Mouse (Mus musculus) CH12.LX (cell line): ENCODE data around the gene Rassf2. TPM values are rescaled to one million over a fixed set of nuclear protein-coding genes. Genes with fewer than 3 reads are reported as not detected.
A peak's percentile ranks its signal among the peaks of the same experiment; 100 is the strongest.

ENCODE experiments used
- DNase-seq: peaks from one replicate; pipeline ENCODE4 v3.0.0-alpha.2; 2013; ENCODE audit errors: extremely low read depth
- H3K27ac ChIP-seq: 2 replicates; pipeline ENCODE4 v1.5.1; 2012; ENCODE audit warnings: low read depth, mild to moderate bottlenecking, control low read depth, moderate library complexity; ENCODE audit not compliant: insufficient read depth
- H3K27me3 ChIP-seq: replicated peaks from 2 replicates; pipeline ENCODE3; 2012; ENCODE audit warnings: inconsistent platforms
- H3K36me3 ChIP-seq, 2 experiments: replicated peaks in 1 of 2; 2 replicates each; pipeline versions ENCODE3 to v1.6.1; 2012; ENCODE audit warnings: inconsistent platforms in 1 of 2, low read length in 1 of 2, mild to moderate bottlenecking in 1 of 2, mixed read lengths in 1 of 2, moderate library complexity in 1 of 2; ENCODE audit not compliant: control insufficient read depth in 1 of 2, insufficient read depth in 1 of 2
- H3K4me1 ChIP-seq, 2 experiments: 2 replicates each; pipeline ENCODE4 v1.6.1; 2012; ENCODE audit warnings: inconsistent platforms in 1 of 2, moderate library complexity in 1 of 2; ENCODE audit not compliant: insufficient read depth in 2 of 2, control insufficient read depth in 1 of 2
- H3K4me2 ChIP-seq: 2 replicates; pipeline ENCODE4 v1.6.1; 2012; ENCODE audit warnings: low read depth, mild to moderate bottlenecking, control low read depth; ENCODE audit not compliant: poor library complexity, insufficient read depth, severe bottlenecking
- H3K4me3 ChIP-seq, 3 experiments: fragments of 150-350 bp in 1 of 3; sonication (generic) in 1 of 3; replicated peaks in 1 of 3; 2 replicates each; pipeline versions ENCODE3 to v1.5.1; 2011 to 2012; ENCODE audit warnings: low read depth in 2 of 3, low read length in 2 of 3, mild to moderate bottlenecking in 2 of 3, moderate library complexity in 2 of 3, control low read depth in 1 of 3, improper control_type of control experiment in 1 of 3, inconsistent platforms in 1 of 3, mixed read lengths in 1 of 3; ENCODE audit not compliant: poor library complexity in 1 of 3
- H3K79me2 ChIP-seq: replicated peaks from 2 replicates; pipeline ENCODE4 v1.6.1; 2012; ENCODE audit warnings: mild to moderate bottlenecking, moderate library complexity; ENCODE audit not compliant: control insufficient read depth, poor library complexity, insufficient read depth, severe bottlenecking; ENCODE audit errors: extremely low read depth
- H3K9ac ChIP-seq: 2 replicates; pipeline ENCODE4 v1.6.1; 2012; ENCODE audit warnings: low read depth, mild to moderate bottlenecking, control low read depth, moderate library complexity; ENCODE audit not compliant: insufficient read depth
- H3K9me3 ChIP-seq: replicated peaks from 2 replicates; pipeline ENCODE3; 2012; ENCODE audit warnings: low read length, inconsistent platforms, mixed read lengths
- BHLHE40 ChIP-seq: IDR thresholded peaks from 2 replicates; pipeline ENCODE4 v1.6.1; 2011; ENCODE audit warnings: mild to moderate bottlenecking, low read depth, low read length, improper control_type of control experiment
- CHD1 ChIP-seq: IDR thresholded peaks from 2 replicates; pipeline ENCODE4 v1.6.1; 2012; ENCODE audit warnings: low read depth, low read length, improper control_type of control experiment, inconsistent platforms
- CHD2 ChIP-seq: IDR thresholded peaks from 2 replicates; pipeline ENCODE4 v1.6.1; 2011; ENCODE audit warnings: low read length, improper control_type of control experiment
- E2F4 ChIP-seq: IDR thresholded peaks from 2 replicates; pipeline ENCODE4 v1.6.1; 2011; ENCODE audit warnings: low read depth, low read length, improper control_type of control experiment; ENCODE audit not compliant: insufficient replicate concordance
- ETS1 ChIP-seq: conservative IDR thresholded peaks from 2 replicates; pipeline ENCODE4 v1.6.1; 2012; ENCODE audit warnings: low read depth, mild to moderate bottlenecking, inconsistent platforms, low read length, improper control_type of control experiment, moderate library complexity
- GABPA ChIP-seq: IDR thresholded peaks from 2 replicates; pipeline ENCODE4 v1.6.1; 2012; ENCODE audit warnings: low read depth, low read length, improper control_type of control experiment, inconsistent platforms; ENCODE audit not compliant: insufficient replicate concordance
- HCFC1 ChIP-seq: IDR thresholded peaks from 2 replicates; pipeline ENCODE4 v1.6.1; 2012; ENCODE audit warnings: low read depth, mild to moderate bottlenecking, inconsistent platforms, low read length, improper control_type of control experiment
- JUN ChIP-seq: IDR thresholded peaks from 2 replicates; pipeline ENCODE4 v1.6.1; 2011; ENCODE audit warnings: low read depth, mild to moderate bottlenecking, low read length, improper control_type of control experiment, moderate library complexity; ENCODE audit not compliant: insufficient read depth
- JUND ChIP-seq: conservative IDR thresholded peaks from 2 replicates; pipeline ENCODE4 v1.6.1; 2011; ENCODE audit warnings: low read depth, low read length, improper control_type of control experiment
- KAT2A ChIP-seq: IDR thresholded peaks from 2 replicates; pipeline ENCODE4 v1.6.1; 2012; ENCODE audit warnings: low read length, improper control_type of control experiment, inconsistent platforms; ENCODE audit not compliant: insufficient replicate concordance
- MAFK ChIP-seq: IDR thresholded peaks from 2 replicates; pipeline ENCODE4 v1.6.1; 2011; ENCODE audit warnings: low read length, improper control_type of control experiment; ENCODE audit not compliant: insufficient replicate concordance
- MAX ChIP-seq: IDR thresholded peaks from 2 replicates; pipeline ENCODE4 v1.6.1; 2011; ENCODE audit warnings: low read length, improper control_type of control experiment
- MAZ ChIP-seq: IDR thresholded peaks from 2 replicates; pipeline ENCODE4 v1.6.1; 2012; ENCODE audit warnings: low read depth, mild to moderate bottlenecking, inconsistent platforms, low read length, improper control_type of control experiment, moderate library complexity
- MEF2A ChIP-seq: IDR thresholded peaks from 2 replicates; pipeline ENCODE4 v1.6.1; 2014; ENCODE audit warnings: low read depth, mild to moderate bottlenecking, inconsistent platforms, low read length, improper control_type of control experiment, borderline replicate concordance
- MXI1 ChIP-seq: IDR thresholded peaks from 2 replicates; pipeline ENCODE4 v1.6.1; 2011; ENCODE audit warnings: mild to moderate bottlenecking, low read depth, low read length, improper control_type of control experiment
- NELFE ChIP-seq: IDR thresholded peaks from 2 replicates; pipeline ENCODE4 v1.6.1; 2011; ENCODE audit warnings: low read depth, low read length, improper control_type of control experiment
- NRF1 ChIP-seq: IDR thresholded peaks from 2 replicates; pipeline ENCODE4 v1.6.1; 2014; ENCODE audit warnings: low read depth, mild to moderate bottlenecking, inconsistent platforms, low read length, improper control_type of control experiment, moderate library complexity
- PAX5 ChIP-seq: IDR thresholded peaks from 2 replicates; pipeline ENCODE4 v1.6.1; 2012; ENCODE audit warnings: low read length, inconsistent platforms, mixed read lengths
- POLR2A ChIP-seq: IDR thresholded peaks from 2 replicates; pipeline ENCODE4 v1.6.1; 2011; ENCODE audit warnings: low read depth, mild to moderate bottlenecking, improper control_type of control experiment, low read length
- POLR2AphosphoS2 ChIP-seq: IDR thresholded peaks from 2 replicates; pipeline ENCODE4 v1.6.1; 2011; ENCODE audit warnings: low read depth, low read length, improper control_type of control experiment
- RCOR1 ChIP-seq: conservative IDR thresholded peaks from 2 replicates; pipeline ENCODE4 v1.6.1; 2012; ENCODE audit warnings: low read depth, mild to moderate bottlenecking, inconsistent platforms, low read length, improper control_type of control experiment
- SIN3A ChIP-seq: IDR thresholded peaks from 2 replicates; pipeline ENCODE4 v1.6.1; 2012; ENCODE audit warnings: low read length, improper control_type of control experiment, inconsistent platforms
- SMC3 ChIP-seq: IDR thresholded peaks from 2 replicates; pipeline ENCODE4 v1.6.1; 2011; ENCODE audit warnings: low read depth, low read length, improper control_type of control experiment
- TBP ChIP-seq: conservative IDR thresholded peaks from 2 replicates; pipeline ENCODE4 v1.6.1; 2011; ENCODE audit warnings: low read depth, low read length, improper control_type of control experiment
- TCF12 ChIP-seq: IDR thresholded peaks from 2 replicates; pipeline ENCODE4 v1.6.1; 2014; ENCODE audit warnings: low read depth, mild to moderate bottlenecking, inconsistent platforms, low read length, improper control_type of control experiment
- UBTF ChIP-seq: IDR thresholded peaks from 2 replicates; pipeline ENCODE4 v1.6.1; 2012; ENCODE audit warnings: low read depth, mild to moderate bottlenecking, inconsistent platforms, low read length, improper control_type of control experiment, moderate library complexity
- ZC3H11A ChIP-seq: IDR thresholded peaks from 2 replicates; pipeline ENCODE4 v1.6.1; 2012; ENCODE audit warnings: low read depth, mild to moderate bottlenecking, inconsistent platforms, low read length, improper control_type of control experiment
- ZKSCAN1 ChIP-seq: IDR thresholded peaks from 2 replicates; pipeline ENCODE4 v1.6.1; 2012; ENCODE audit warnings: low read depth, inconsistent platforms, low read length, improper control_type of control experiment, borderline replicate concordance
- ZMIZ1 ChIP-seq: IDR thresholded peaks from 2 replicates; pipeline ENCODE4 v1.6.1; 2012; ENCODE audit warnings: low read depth, mild to moderate bottlenecking, inconsistent platforms, low read length, improper control_type of control experiment
- dilution Hi-C: fragments of 300-500 bp; cut with MboI; formaldehyde crosslinking; loops from 2 replicates; pipeline ENCODE4 v1.14.3; 2020; ENCODE audit warnings: low sequenced_read_pairs; ENCODE audit not compliant: extremely low pct_unique_long_range_greater_than_20kb, extremely low pct_ligation_motif_present
- in situ Hi-C: fragments of 300-500 bp; cut with MboI; formaldehyde crosslinking; loops from 3 replicates; pipeline ENCODE4 v1.14.3; 2019; ENCODE audit warnings: low sequenced_read_pairs, low pct_ligation_motif_present, low pct_unique_long_range_greater_than_20kb, mixed read lengths
- polyA plus RNA-seq: library from polyadenylated mRNA; unstranded; fragments of >175 nt; gene quantifications from 2 replicates; pipeline ENCODE4 v1.2.1, GENCODE M21; 2012; ENCODE audit warnings: low read depth; ENCODE audit not compliant: insufficient read length
- total RNA-seq, 2 experiments: library from RNA; depleted of rRNA; stranded (reverse); fragments of 300-350 nt in 1 of 2; fragments of >200 nt in 1 of 2; gene quantifications; 2 replicates each; pipeline ENCODE4 v1.2.3; 2012 to 2014

Rassf2 gene
- total and polyA plus RNA-seq, 3 experiments, result 33.8 to 61.5 (median 45.3) TPM

DNA sequence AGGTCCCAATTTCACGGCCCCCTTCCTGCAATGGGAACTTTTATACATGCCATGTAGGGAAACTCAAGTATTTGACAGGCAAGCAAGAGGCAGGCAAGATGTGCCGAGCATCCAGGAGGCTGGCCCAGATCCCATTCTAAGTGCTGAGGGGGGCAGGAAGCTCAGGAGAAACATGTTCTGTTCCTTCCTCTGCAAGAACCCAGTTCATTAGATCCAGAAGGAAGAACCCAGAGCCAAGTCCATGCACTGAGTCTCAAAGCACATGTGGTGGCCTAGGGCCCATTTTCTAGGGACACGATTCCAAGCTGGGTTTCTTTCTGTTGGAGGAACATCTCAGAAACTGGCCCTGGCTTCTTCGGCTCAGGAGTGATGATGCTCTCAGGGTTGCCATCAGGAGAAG lies 24.6 kb downstream of the Rassf2 start:
- DNase-seq, result no peak
- H3K4me2 ChIP-seq, result peak overlapping the region; percentile 34; the same call in 1 of the 2 replicates
- no peaks in the 10 kb centered on the region for H3K27me3 ChIP-seq
- peaks cover 65 to 85% of the 10 kb centered on the region in 2 experiments for H3K36me3 ChIP-seq
- dilution Hi-C loops (no loop called here), in situ Hi-C loops (loop anchor here (10.0 kb wide), 1 partner anchor 109 kb away; no protein-coding TSS in a partner anchor)
- H3K9ac ChIP-seq, result peak overlapping the region; percentile 35
- peaks cover 38 to 73% of the 10 kb centered on the region in 2 experiments for H3K4me1 ChIP-seq
- TF ChIP-seq UBTF, result no peak
- no peak for TF ChIP-seq GABPA
- no peak for TF ChIP-seq JUN
- no peak for TF ChIP-seq ZKSCAN1
- no peak for TF ChIP-seq E2F4
- TF ChIP-seq BHLHE40, result no peak
- no peak for TF ChIP-seq ZMIZ1
- TF ChIP-seq MAZ, result no peak
- TF ChIP-seq NELFE, result no peak
- no peak for TF ChIP-seq KAT2A
- TF ChIP-seq MEF2A, result no peak
- no peak for TF ChIP-seq POLR2A
- no peak for TF ChIP-seq SIN3A
- TF ChIP-seq MAFK, result no peak
- TF ChIP-seq POLR2AphosphoS2, result no peak
- TF ChIP-seq JUND, result no peak
- TF ChIP-seq CHD2, result no peak
- TF ChIP-seq SMC3, result no peak
- H3K79me2 ChIP-seq, result no peaks in the 10 kb centered on the region
- H3K4me3 ChIP-seq, result no peak overlapping the region
- H3K27ac ChIP-seq, result peak overlapping the region; percentile 97
- no peaks in the 10 kb centered on the region for H3K9me3 ChIP-seq

- no peaks in the 10 kb centered on the region for H3K9me3 ChIP-seq
- TF ChIP-seq KAT2A, result 0 out of 2 replicates have a peak, but pooled peaks have one; percentile 38
- no peak for TF ChIP-seq MAX
- no peak for TF ChIP-seq E2F4
- TF ChIP-seq TBP, result peak; percentile 66; the same call in 1 of the 2 replicates
- TF ChIP-seq JUN, result peak; percentile 71; the same call in 1 of the 2 replicates
- no peak for TF ChIP-seq PAX5
- no peak for TF ChIP-seq GABPA
- TF ChIP-seq TCF12, result peak; percentile 80
- TF ChIP-seq MAFK, result no peak; the same call in 1 of the 2 replicates
- peak; percentile 89 for TF ChIP-seq ETS1
- peak; percentile 72 for TF ChIP-seq SIN3A
- TF ChIP-seq ZMIZ1, result peak; percentile 73; the same call in 1 of the 2 replicates
- TF ChIP-seq NRF1, result no peak
- peak; percentile 65 for TF ChIP-seq MXI1
- TF ChIP-seq UBTF, result peak; percentile 71; the same call in 1 of the 2 replicates
- peak; percentile 84 for TF ChIP-seq CHD1
- no peak; the same call in 1 of the 2 replicates for TF ChIP-seq RCOR1
- TF ChIP-seq POLR2AphosphoS2, result no peak
- peak; percentile 75; the same call in 1 of the 2 replicates for TF ChIP-seq MAZ
- no peak for TF ChIP-seq ZC3H11A
- peak; percentile 86 for TF ChIP-seq MEF2A
- TF ChIP-seq HCFC1, result no peak
Measured at GRCm38 (mm10) chr2:132004495-132005136, 25.4 kb downstream of the Rassf2 start.

More at GRCm38 (mm10) chr2:132004495-132005136, 25.4 kb downstream of the Rassf2 start:
- Histone ChIP-seq H3K4me3 (no peak overlapping the region), H3K4me2 (peak overlapping the region; percentile 45), H3K36me3 (peaks cover 64 to 85% of the 10 kb centered on the region in 2 experiments), H3K4me1 (peaks cover 38 to 81% of the 10 kb centered on the region in 2 experiments), H3K27me3 (no peaks in the 10 kb centered on the region), H3K27ac (peak overlapping the region; percentile 97), H3K9ac (peak overlapping the region; percentile 35), H3K79me2 (no peaks in the 10 kb centered on the region)
- dilution Hi-C loops, result no loop called here
- in situ Hi-C loops, result loop anchor here (5.0 to 10.0 kb wide), 2 partner anchors 58 to 110 kb away; no protein-coding TSS in a partner anchor
- peak; percentile 96 for DNase-seq
